Mouse (Mus musculus): ENCODE data around the gene Leap2. TPM values are rescaled to one million over a fixed set of nuclear protein-coding genes. Genes with fewer than 3 reads are reported as not detected.
"Not testable (repeated sequence)": the region's sequence is repeated elsewhere in the genome, so short reads cannot be mapped to it uniquely, and the experiment has no call there.

Leap2 gene
- polyA plus RNA-seq, 1 experiment from 2014 or later = 0.31 TPM

DNA sequence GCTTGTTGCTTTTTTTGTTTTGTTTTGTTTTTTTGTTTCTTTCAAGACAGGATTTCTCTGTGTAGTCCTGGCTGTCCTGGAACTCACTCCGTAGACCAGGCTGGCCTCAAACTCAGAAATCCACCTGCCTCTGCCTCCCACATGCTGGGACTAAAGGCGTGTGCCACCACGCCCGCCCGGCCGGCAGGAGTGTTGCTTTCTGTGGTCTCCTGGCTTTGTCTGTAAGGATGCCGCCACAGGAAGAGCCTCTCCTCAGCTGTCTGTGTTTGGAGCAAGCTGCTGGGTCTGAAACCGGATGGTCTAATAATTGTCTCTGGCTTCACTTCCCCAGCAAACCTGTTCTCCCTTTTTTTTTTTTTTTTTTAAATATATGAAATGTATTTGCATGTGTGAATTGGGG is 12.5 kb upstream of the Leap2 start:
- Histone ChIP-seq H3K4me3 (no peak overlapping the region), H3K27ac (no peak overlapping the region), H3K4me1 (peaks cover 4% of the 10 kb centered on the region; the same call in 1 of the 2 replicates), H3K9me3 (no peaks in the 10 kb centered on the region), H3K4me2 (replicated peaks) (no peak overlapping the region), H3K27me3 (no peaks in the 10 kb centered on the region), H3K9ac (no peak overlapping the region), H3K36me3 (no peaks in the 10 kb centered on the region)
- no peak for ATAC-seq (ENCODE audit: low FRiP score, low read depth)
- 83% methylated on average over 8 of the region's 8 CpGs for WGBS

DNA sequence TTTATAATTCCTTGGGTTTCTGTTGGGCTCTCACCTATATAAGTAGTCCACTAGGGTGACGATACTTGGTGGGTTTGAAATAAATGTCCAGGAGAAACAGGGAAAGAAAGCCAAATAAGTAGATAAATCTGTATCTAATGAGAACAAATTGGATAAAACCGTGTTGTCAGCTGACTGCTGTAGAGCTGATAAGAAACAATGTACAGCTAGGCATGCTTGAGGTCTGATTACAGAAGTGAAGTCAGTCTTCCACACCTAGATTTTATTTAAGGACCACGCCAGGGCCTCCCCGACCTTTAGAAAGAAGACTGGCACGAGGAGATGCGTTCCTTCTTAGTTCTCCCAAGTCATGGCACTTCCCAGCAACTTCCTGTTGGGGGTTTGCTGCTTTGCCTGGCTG is 10.1 kb upstream of the Leap2 start:
- 61% methylated on average over 6 of the region's 6 CpGs for WGBS
- no peak overlapping the region for H3K4me2 ChIP-seq (replicated peaks)
- ATAC-seq (ENCODE audit: low FRiP score, low read depth) = no peak
- H3K9me3 ChIP-seq = no peaks in the 10 kb centered on the region
- peaks cover 14% of the 10 kb centered on the region for H3K4me1 ChIP-seq
- peaks cover 10% of the 10 kb centered on the region for H3K36me3 ChIP-seq
- H3K4me3 ChIP-seq = no peak overlapping the region
- no peak overlapping the region for H3K9ac ChIP-seq
- H3K27ac ChIP-seq = no peak overlapping the region
- no peaks in the 10 kb centered on the region for H3K27me3 ChIP-seq

DNA sequence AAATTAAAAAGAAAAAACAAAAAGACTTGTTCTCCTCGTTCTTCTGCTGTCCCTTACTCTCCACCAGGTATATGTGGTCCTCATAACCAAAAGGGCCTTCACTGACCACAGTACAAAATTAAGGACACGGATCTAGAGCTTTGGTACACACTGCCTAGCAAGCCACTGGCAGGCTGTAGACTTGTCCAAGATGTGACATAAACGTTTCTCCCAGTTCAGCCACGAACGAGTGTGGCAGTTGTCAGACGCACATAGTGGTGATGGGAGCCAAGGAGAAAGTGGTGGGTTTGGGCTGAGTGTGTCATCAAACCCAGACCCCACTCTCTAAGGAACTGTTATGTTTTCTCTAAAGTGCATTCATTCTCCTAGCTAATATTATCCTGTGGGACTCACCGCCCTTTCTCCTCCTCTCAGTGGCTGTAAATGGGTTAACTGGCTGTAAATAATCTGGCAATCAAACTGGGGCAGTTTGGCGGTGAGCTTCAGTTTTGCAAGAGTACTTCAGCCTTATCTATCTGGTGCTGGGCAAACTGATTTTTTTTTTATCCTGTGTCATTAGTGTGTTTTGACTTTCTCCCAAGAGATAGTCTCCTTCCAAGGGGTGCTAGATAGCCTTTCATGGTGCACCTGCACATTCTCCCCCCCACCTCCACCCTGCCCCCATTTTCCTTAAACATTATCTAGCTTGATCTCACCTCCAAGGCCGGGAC is 8.5 kb upstream of the Leap2 start:
- ATAC-seq (ENCODE audit: low FRiP score, low read depth) = peak; percentile 35; the same call in 1 of the 2 replicates
- Histone ChIP-seq H3K36me3 (peaks cover 15% of the 10 kb centered on the region), H3K27ac (peak overlapping the region; percentile 61), H3K4me3 (peak overlapping the region; percentile 97), H3K4me2 (replicated peaks) (peak overlapping the region; percentile 91), H3K9me3 (no peaks in the 10 kb centered on the region), H3K27me3 (no peaks in the 10 kb centered on the region), H3K9ac (peak overlapping the region; percentile 8; the same call in 1 of the 2 replicates), H3K4me1 (peaks cover 14% of the 10 kb centered on the region)
- 16% methylated on average over 9 of the region's 9 CpGs for WGBS

DNA sequence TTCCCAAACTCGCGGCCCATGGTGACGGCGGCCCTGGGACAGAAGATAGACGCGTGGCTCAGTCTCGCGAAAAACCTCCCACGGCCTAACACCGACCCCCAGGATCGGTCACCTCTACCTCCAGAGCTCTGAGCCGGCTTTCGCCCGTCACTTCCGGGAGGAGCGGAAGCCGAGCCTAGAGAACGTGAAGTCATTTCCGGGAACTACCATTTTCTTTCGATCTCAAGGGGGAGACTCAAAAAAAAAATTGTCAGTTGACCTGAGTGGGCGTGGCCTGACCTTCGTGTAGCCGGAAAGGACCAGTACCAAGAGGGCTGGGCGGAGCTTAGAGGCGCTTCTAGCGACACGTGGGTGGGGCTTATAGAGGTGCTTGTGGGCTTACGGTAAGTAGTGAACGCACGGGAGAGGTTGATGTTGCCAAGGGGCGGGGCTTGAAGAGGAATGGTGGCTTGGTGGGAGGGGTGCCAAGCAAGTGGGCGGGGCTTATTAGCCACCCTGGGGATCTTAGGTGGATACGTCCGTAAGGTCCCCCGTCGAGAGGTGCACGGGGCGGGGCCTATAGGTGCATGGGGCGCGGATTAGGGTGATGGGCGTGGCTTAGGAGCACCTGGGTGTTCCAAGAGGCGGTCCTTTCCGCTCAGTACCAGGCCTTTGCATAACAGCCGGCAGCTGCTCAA is 7.8 kb upstream of the Leap2 start, which contains the start of the genes Uqcrq and Gdf9:
Gene Uqcrq, minus strand, starts transcription at position 162 of the 677 bp plus-strand sequence.
Gene Gdf9, plus strand, starts transcription at position 354 of the 677 bp plus-strand sequence.
- Histone ChIP-seq H3K36me3 (peaks cover 15% of the 10 kb centered on the region), H3K4me1 (peaks cover 14% of the 10 kb centered on the region), H3K9ac (peak within 1 kb of the TSS; percentile 96), H3K9me3 (no peaks in the 10 kb centered on the region), H3K27ac (peak within 1 kb of the TSS; percentile 61), H3K4me3 (peak within 1 kb of the TSS; percentile 97), H3K4me2 (replicated peaks) (peak within 1 kb of the TSS; percentile 91), H3K27me3 (no peaks in the 10 kb centered on the region)
- WGBS = under 1% methylated on average over 44 of the region's 44 CpGs
- ATAC-seq (ENCODE audit: low FRiP score, low read depth) = peak; percentile 96

DNA sequence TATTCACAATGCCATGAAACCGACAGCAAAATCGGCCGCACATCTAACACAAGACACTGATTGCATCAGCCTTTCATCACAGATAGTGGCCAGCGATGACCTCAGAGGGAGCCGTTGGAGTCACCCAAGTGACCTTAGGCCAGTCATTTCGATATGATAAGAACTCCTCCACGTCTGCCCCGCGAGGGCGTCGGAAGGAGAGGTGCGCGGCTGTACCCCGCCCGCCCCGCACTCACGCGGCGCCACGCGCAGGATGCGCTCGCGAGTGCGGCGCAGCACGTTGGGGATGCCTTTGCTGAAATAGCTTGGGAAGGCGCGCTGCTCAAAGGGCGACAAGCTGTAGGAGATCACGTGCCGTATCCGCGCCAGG is 7.3 kb upstream of the Leap2 start:
- Histone ChIP-seq H3K4me1 (peaks cover 14% of the 10 kb centered on the region), H3K27ac (peak overlapping the region; percentile 61), H3K4me2 (replicated peaks) (peak overlapping the region; percentile 91), H3K27me3 (no peaks in the 10 kb centered on the region), H3K9me3 (no peaks in the 10 kb centered on the region), H3K36me3 (peaks cover 15% of the 10 kb centered on the region), H3K9ac (peak overlapping the region; percentile 96), H3K4me3 (peak overlapping the region; percentile 97)
- ATAC-seq (ENCODE audit: low FRiP score, low read depth) = peak; percentile 52; the same call in 1 of the 2 replicates
- under 1% methylated on average over 34 of the region's 34 CpGs for WGBS

DNA sequence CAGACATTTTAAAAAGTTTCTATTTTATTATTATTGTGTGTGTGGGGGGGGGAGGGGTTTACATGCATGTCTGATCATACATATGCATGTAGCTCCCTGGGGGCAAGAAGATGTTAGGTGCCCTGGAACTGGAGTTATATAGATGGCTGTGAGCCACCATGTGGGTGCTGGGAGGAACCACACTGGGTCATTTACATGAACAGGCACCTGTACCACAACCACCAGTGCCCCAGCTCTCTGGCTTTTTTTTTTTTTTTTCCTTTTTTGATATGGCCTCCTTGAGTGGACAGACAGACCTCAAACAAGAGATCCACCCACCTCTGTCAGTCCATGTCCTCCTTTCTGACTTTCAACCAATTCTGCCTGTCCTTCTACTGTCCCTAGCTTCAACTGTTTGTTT is 6.2 kb upstream of the Leap2 start:
- no peaks in the 10 kb centered on the region for H3K27me3 ChIP-seq
- ATAC-seq (ENCODE audit: low FRiP score, low read depth) = no peak
- H3K9me3 ChIP-seq = no peaks in the 10 kb centered on the region
- peak overlapping the region; percentile 97; the same call in 1 of the 2 replicates for H3K4me3 ChIP-seq
- H3K4me2 ChIP-seq (replicated peaks) = peak overlapping the region; percentile 91
- H3K27ac ChIP-seq = no peak overlapping the region
- no peak overlapping the region for H3K9ac ChIP-seq
- H3K36me3 ChIP-seq = peaks cover 15% of the 10 kb centered on the region
- H3K4me1 ChIP-seq = peaks cover 14% of the 10 kb centered on the region

DNA sequence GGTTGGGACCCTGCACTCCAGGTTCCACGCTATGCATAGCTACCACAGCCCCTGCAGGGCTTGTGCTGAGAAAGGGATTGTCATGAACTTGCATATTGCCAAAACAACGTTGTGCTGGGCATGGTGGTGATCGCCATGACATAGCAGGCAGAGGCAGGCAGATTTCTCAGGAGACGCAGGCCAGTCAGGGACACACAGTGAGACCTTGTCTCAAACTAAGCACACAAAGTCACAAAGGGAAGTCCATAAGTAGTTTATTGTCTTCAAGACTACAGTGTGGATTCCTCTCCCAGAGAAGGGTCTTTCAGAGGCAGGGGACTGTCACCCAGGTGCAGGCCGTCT is 5.7 kb upstream of the Leap2 start:
- H3K4me1 ChIP-seq = peaks cover 14% of the 10 kb centered on the region
- no peaks in the 10 kb centered on the region for H3K27me3 ChIP-seq
- H3K36me3 ChIP-seq = peaks cover 15% of the 10 kb centered on the region
- no peak overlapping the region for H3K27ac ChIP-seq
- no peak overlapping the region for H3K4me3 ChIP-seq
- WGBS = 94% methylated on average over 5 of the region's 5 CpGs
- H3K4me2 ChIP-seq (replicated peaks) = no peak overlapping the region
- H3K9ac ChIP-seq = no peak overlapping the region
- ATAC-seq (ENCODE audit: low FRiP score, low read depth) = no peak
- H3K9me3 ChIP-seq = no peaks in the 10 kb centered on the region

DNA sequence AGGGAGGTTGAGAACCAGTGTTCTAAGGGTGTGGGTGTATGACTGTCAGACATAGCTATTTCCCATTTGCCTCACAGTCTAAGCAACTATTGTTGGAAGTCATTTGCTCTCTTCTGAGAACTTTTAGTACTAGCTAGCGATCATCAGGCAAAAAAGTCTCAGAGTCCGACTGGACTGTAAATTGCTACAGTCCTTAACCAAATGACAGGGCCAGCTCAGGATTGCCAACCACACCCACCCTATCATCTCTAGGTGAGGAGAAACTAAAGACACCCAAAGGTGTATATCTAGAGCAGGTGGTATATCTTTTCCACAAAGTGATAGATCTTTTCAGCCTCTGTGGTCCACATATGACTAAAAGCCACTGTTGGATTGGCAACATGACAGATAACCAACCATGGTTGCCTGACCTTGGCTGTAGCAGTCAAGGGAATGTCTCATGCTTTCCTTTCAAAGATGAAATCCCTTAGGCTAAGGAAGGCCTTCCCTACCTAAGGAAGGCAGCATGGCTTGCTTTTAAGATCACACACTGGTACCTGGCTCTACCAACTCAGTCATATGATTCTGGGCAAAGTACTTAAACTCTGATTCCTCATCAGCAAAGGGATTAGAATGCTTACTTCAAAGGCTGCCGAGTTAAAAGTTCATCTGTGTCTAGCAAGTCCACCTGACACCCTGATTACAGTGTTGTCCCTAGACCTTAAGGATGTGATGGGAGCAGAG is 5.2 kb upstream of the Leap2 start:
- H3K9me3 ChIP-seq = no peaks in the 10 kb centered on the region
- no peak overlapping the region for H3K9ac ChIP-seq
- no peaks in the 10 kb centered on the region for H3K27me3 ChIP-seq
- no peak overlapping the region for H3K4me3 ChIP-seq
- peaks cover 14% of the 10 kb centered on the region for H3K4me1 ChIP-seq
- no peak overlapping the region for H3K4me2 ChIP-seq (replicated peaks)
- WGBS = 85% methylated on average over 3 of the region's 3 CpGs
- H3K36me3 ChIP-seq = peaks cover 15% of the 10 kb centered on the region
- no peak for ATAC-seq (ENCODE audit: low FRiP score, low read depth)
- H3K27ac ChIP-seq = no peak overlapping the region

DNA sequence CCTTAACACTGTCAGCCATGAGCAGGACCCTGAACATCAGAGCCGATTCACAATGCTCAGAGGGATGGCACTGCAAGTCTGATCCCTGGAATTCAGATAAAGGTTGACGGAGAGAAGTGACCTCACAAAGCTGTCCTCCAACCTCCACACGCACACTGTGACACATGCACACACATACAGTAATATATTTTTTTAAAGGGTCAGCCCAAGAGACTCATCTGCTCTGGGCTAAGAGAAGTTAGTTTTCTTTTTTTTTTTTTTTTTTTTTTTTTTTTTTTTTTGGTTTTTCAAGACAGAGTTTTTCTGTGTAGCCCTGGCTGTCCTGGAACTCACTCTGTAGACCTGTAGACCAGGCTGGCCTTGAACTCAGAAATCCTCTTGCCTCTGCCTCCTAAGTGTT is 3.9 kb upstream of the Leap2 start:
- H3K36me3 ChIP-seq = peaks cover 18% of the 10 kb centered on the region
- H3K27ac ChIP-seq; H3K9ac ChIP-seq; H3K27me3 ChIP-seq; H3K9me3 ChIP-seq; H3K4me2 ChIP-seq (replicated peaks); H3K4me3 ChIP-seq; ATAC-seq (ENCODE audit: low FRiP score, low read depth): not testable (repeated sequence)
- peaks cover 14% of the 10 kb centered on the region for H3K4me1 ChIP-seq
- WGBS = 72% methylated on average over 3 of the region's 3 CpGs

DNA sequence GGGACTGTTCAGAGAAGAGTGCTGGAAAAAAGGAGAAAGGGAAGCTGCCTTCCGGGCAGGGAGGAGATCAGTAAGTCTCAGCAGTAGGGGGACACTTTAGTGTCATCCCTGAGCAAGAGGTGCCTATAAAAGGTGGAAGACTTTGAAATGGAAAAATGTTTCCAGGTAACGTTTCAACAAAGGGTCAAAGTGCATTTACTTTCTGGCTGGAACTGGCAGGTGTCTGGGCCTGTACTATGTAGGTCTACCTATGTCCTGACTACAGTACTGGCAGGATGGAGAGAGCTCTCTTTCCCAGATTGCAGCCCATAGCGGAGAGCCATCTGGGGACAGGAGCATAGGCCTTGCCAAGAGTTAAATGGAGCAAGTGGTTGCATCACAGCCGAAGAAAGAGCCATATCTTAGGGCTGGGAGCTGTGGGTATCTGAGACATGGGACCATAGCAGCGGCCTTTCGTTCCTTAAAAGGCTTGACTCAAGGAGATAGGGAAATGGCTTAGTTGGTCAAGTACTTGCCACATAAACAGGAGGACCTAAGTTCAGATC is 2.8 kb upstream of the Leap2 start:
- H3K4me2 ChIP-seq (replicated peaks) = no peak overlapping the region
- WGBS = 84% methylated on average over 6 of the region's 6 CpGs
- no peak overlapping the region for H3K27ac ChIP-seq

DNA sequence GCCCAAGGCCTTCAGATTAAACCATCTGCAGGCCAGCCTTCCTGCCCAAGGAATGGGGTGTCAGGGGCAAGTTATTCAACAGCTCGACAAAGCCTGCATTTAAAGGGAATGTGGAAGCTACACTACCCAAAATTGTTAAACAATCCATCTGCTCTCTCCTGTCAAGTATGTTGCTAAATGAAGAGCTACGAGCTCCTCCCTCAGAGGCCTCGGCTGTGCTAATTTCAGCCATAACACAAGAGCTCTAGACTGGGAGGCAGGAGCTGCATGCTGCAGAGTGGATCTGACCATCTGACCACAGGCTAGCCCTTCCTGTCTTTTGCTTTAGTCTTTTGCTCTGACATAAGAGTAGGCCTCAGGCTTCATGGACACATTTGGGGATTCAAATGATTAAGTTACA is 2.3 kb upstream of the Leap2 start:
- H3K9me3 ChIP-seq = no peaks in the 10 kb centered on the region
- H3K27me3 ChIP-seq = no peaks in the 10 kb centered on the region
- H3K27ac ChIP-seq = no peak overlapping the region
- peaks cover 10% of the 10 kb centered on the region for H3K4me1 ChIP-seq
- no peak overlapping the region for H3K4me3 ChIP-seq
- no peak for ATAC-seq (ENCODE audit: low FRiP score, low read depth)
- no peak overlapping the region for H3K4me2 ChIP-seq (replicated peaks)
- H3K36me3 ChIP-seq = peaks cover 31% of the 10 kb centered on the region
- 76% methylated on average over 3 of the region's 3 CpGs for WGBS
- no peak overlapping the region for H3K9ac ChIP-seq

More for the DNA sequence above, 2.8 kb upstream of the Leap2 start:
- H3K9me3 ChIP-seq = no peaks in the 10 kb centered on the region
- H3K27me3 ChIP-seq = no peaks in the 10 kb centered on the region
- ATAC-seq (ENCODE audit: low FRiP score, low read depth) = no peak
- H3K4me3 ChIP-seq = no peak overlapping the region
- H3K9ac ChIP-seq = no peak overlapping the region
- H3K4me1 ChIP-seq = peaks cover 10% of the 10 kb centered on the region
- H3K36me3 ChIP-seq = peaks cover 27% of the 10 kb centered on the region

DNA sequence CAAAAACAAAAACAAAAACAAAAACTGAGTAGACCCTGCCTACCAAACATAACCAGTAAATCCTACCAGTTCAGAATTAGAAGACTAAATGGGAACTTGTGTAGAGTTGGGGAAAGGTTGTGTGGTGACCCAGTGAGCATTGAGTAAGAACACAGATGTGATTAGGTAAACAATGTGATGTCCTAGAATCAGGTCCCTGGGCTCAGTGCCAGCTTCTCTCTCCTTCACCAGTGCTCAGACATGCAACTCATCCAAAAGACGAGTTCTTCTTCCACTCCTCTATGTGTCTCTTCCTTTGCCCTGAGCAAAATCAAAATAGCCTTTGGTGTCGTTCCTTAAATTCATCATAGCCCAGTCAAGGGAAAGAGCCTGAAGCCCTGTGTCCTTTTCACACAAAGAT is 1.9 kb upstream of the Leap2 start:
- 83% methylated on average over 2 of the region's 2 CpGs for WGBS
- no peaks in the 10 kb centered on the region for H3K27me3 ChIP-seq
- no peak overlapping the region for H3K4me3 ChIP-seq
- H3K36me3 ChIP-seq = peaks cover 35% of the 10 kb centered on the region
- H3K4me2 ChIP-seq (replicated peaks) = no peak overlapping the region
- H3K27ac ChIP-seq = no peak overlapping the region
- no peak for ATAC-seq (ENCODE audit: low FRiP score, low read depth)
- no peaks in the 10 kb centered on the region for H3K9me3 ChIP-seq
- H3K9ac ChIP-seq = no peak overlapping the region
- peaks cover 6% of the 10 kb centered on the region for H3K4me1 ChIP-seq

All from limb, embryonic 13.5 days (tissue).